Mouse (Mus musculus) frontal cortex, postnatal 10 days (tissue): Measurements from ENCODE around the gene Gm5460.

Experiments used
- DNase-seq, 2 experiments: peaks; one replicate each; pipeline ENCODE4 v3.0.0; 2022; ENCODE audit warnings: low spot score in 2 of 2, mixed read lengths in 1 of 2

Gene Gm5460

DNA sequence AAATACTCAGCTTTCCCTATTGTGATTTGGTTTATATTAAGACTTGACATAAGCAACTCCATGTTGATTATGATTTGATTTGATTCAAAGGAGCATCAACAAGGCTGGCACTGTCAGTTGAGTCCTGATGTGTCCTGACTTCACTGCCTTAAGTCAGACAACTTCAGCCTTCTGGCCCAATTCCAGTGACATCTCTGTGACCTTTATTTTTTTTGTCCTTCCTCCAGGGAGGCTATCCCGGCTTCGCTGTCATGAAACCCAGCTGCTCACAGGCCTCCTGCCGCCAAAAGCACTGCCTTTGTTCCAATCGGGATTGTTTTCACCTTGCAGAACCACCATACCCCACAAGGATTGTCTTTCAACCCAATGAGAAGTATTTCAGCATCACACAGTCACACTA lies 58.8 kb downstream of the Gm5460 start:
- no peak for DNase-seq

DNA sequence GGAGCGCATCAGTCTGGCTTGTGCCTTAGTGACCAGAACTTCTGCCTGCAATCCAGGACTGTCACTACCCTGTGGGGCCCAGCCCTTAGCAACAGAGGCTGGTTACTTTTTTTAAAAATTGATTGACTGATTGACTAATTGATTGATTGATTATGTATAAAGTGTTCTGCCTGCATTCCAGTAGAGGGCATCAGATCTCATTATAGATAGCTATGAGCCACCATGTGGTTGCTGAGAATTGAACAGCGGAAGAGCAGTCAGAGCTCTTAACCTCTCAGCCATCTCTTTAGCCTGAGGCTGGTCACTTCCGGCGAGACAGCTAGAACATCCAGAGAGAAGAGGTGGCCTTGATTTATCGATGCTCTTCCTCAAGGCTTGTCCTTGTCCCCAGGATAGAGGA lies 60.7 kb downstream of the Gm5460 start:
- DNase-seq, result no peak

DNA sequence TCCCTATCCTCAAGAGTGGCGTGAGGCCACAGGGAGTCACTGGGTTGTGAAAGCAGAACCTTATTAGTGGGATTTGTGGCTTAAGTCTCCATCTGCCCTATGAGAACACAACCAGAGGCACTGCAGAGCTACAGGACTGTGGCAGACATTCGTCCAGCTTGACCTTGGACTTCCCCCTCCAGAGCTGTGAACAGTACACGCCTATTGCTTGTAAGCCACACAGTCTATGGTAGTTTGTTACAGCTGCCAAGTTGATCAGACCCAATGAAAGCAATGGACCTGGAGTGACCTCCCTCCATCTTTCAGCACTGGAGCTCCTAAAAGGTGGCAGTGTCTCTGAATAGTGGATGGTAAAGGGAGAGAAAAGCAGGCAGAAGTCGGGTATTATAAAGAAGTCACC lies 61.7 kb downstream of the Gm5460 start:
- no peak for DNase-seq

DNA sequence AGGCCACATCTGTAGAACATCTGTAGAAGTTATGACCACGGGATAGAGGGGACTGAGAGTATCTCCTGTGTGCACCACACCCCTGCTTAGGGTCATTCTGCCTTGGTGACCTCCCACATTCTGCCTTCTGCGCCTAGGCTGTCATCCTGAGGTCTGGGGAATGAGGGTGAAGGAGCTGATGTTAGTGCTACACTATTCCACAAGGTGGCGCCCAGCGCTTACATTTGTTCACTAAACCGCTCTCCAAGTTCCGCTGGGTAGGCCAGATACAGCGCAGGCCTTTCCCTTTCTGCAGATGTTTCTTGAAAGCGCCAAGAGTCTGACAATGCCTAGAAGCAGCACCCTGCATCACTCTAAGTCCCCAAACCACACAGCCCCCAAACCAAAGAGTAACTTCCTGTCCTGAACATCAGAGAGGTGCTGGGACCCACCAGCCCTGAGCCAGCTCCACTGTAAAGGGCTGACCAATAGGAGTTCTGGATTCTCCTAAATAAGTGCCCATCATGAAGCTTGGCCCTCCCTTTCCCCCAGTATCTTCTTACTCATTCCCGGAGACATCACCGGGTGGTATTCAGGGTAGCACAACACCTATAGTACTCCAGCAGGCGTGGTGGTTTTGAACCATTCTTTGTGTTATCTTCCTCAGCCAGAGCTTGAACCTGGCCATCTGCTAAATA lies 63.9 kb downstream of the Gm5460 start:
- peak; percentile 13 to 64 for DNase-seq

DNA sequence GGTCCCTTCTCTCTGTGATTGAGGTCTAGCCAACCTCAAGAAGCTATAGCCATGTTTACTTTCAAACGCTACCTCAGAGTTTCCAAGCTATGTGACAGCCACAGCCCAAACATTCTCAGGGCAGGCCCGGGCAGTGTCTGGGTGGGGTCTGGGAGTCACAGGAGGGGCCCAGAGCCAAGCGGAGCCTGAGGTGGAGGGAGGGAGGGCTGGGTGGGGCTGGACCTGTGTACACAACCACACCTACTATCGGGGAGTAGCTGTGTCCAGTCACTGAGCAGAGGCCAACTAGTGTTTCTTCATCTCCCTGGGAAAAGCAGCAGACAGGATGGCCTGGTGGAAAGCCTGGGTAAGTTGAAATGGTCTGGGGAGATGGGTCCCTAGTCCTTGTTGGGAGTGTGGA lies 69.2 kb downstream of the Gm5460 start, which contains the start of gene Anxa8:
Gene Anxa8, plus strand, starts transcription at position 251 of the 400 bp plus-strand sequence.
- DNase-seq, result no peak

DNA sequence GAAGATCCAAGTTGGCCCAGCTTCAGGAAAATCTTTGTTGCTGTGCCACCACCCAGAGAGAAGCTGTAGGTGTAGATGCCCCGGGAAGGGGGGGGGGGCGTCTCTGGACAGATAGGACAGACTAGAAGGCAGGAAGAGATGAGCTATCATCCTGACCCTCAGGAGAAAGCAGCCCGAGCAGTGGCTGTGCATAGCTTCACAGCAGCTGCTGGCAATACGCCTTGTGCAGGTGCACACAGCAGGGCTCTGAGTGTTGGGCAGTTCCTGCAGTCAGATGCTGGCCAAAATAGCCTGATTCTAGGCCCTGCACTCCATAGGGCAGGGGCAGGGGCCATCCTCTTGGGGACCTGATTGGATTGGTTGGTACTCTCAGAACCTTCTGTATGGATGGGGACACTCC lies 70.2 kb downstream of the Gm5460 start:
- DNase-seq, result no peak

DNA sequence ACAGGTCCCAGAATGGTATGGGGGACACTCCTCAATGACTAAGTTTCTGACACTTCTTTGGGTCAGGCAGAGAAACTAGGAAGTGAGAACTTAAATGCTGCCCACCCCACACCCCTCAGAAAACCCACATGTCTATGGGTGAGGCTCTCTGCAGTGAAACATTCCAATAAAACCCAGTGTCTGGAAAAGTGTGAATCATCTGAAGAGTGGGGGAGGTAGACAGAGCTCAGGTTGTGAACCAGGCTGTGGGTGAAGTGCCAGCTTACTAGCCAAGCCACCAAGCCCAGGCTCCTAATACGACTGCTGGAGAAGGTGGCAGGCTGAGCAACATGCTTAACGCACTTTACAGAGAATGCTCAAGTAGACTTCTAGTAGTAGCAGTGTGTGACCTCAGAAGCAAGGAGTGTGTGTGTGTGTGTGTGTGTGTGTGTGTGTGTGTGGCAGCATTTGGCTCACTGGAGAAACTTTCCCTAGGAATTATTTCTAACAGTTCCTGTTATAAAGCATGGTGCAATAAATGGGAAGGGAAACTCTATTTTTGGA lies 71.4 kb downstream of the Gm5460 start:
- no peak for DNase-seq

DNA sequence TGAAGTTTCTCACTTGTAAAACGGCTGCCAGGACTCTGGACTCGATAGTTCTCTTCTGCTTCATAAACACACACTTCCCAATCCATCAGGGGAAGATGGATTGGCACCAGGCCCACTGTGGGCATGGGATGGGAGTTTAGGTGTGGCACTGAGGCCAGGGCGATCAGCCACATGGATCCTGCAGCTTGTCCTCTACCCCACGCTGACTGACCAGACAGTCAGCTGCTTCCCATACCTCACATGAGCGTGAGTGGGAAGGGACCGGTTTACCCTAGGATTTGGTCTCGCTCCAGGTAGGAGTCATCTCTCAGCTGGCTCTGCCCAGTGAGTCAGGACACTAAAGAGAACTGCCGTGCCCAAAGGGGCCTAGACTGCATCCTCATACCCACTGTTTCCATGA lies 73.2 kb downstream of the Gm5460 start:
- DNase-seq, result no peak

DNA sequence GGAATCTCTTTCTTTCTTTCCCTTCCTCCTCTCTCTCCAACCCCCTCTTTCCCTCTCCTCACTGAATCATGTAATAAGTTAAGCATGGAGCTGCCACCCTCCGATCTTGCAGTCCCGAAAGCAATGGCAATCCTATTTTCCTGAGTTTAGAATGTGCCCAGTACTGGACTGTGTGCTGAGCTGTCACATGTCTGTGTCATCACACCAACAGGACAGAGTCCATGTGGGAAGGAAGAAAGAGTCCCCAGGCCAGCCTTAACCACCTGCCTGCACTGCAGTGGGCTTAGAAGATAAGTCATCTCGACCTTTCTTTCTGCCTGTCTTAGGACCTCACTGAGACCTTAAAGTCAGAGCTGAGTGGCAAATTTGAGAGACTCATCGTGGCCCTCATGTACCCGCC lies 74.9 kb downstream of the Gm5460 start:
- DNase-seq, result no peak

DNA sequence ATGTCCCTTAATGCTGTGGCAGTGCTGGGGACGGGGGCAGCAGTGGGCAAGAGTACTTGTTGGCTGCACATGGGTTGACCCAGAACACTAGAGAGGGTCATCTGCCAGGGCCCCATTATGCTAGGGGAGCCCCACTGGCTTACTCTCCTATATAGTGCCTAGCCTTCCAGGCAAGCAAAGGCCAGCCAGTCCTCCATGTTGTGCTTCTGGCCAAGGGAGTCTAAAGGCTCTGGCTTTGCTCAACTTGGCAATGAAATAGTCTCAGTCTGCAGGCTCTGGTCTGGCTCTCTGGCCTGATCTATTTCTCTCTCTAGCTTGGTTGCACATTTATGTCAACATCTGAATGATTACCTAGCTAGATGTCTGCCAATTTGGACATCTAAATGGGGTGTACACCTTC lies 76.3 kb downstream of the Gm5460 start:
- DNase-seq, result no peak

DNA sequence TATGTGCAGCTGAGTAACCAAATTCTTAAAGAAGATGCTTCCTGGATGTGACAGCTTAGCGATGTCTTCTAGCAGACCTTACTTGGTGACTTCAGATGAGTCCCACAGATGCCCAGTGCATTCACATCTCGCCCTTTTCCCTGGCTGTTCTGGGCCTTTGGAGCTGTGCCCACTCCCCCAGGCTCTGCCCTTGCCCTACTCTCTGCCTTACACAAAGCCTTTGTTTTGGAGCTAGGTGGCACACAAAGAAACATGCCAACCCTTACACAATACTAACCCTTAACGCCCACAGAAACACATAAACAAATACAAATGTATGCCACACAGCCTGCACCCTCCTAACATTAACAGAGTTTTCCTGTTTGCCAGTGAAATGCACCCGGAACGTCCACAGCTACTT lies 79.6 kb downstream of the Gm5460 start:
- no peak for DNase-seq
